Mouse (Mus musculus) kidney, embryonic 16.5 days (tissue): Measurements from ENCODE around the gene Shisa6. TPM values are rescaled to one million over a fixed set of nuclear protein-coding genes. Genes with fewer than 3 reads are reported as not detected.
A peak's percentile ranks its signal among the peaks of the same experiment; 100 is the strongest.

Source experiments
- ATAC-seq: fragments of 200-750 bp; cut with Nextera tagmentation; 2 replicates; pipeline ENCODE4 v1.8.0; 2017; ENCODE audit warnings: moderate TSS enrichment; ENCODE audit not compliant: low FRiP score, low TSS enrichment
- H3K27ac ChIP-seq: fragments of 300-500 bp; sonication (generic); 2 replicates; pipeline ENCODE4 v1.5.1; 2014; ENCODE audit warnings: low read length
- H3K27me3 ChIP-seq: fragments of 300-500 bp; sonication (generic); 2 replicates; pipeline ENCODE4 v1.6.1; 2014; ENCODE audit warnings: low read length, control low read depth, mixed read lengths; ENCODE audit not compliant: insufficient read depth
- H3K36me3 ChIP-seq: fragments of 300-500 bp; sonication (generic); 2 replicates; pipeline ENCODE4 v1.6.1; 2014; ENCODE audit warnings: low read length, control low read depth, mixed read lengths; ENCODE audit not compliant: insufficient read depth
- H3K4me1 ChIP-seq: fragments of 300-500 bp; sonication (generic); 2 replicates; pipeline ENCODE4 v1.6.1; 2014; ENCODE audit warnings: low read length, control low read depth, mixed read lengths; ENCODE audit not compliant: insufficient read depth
- H3K4me2 ChIP-seq: fragments of 300-500 bp; sonication (generic); replicated peaks from 2 replicates; pipeline ENCODE4 v1.6.1; 2014; ENCODE audit warnings: low read depth, low read length
- H3K4me3 ChIP-seq: fragments of 300-500 bp; sonication (generic); 2 replicates; pipeline ENCODE4 v1.5.1; 2014; ENCODE audit warnings: mild to moderate bottlenecking, low read length
- H3K9ac ChIP-seq: fragments of 300-500 bp; sonication (generic); replicated peaks from 2 replicates; pipeline ENCODE4 v1.6.1; 2014; ENCODE audit warnings: low read length
- H3K9me3 ChIP-seq: fragments of 300-500 bp; sonication (generic); 2 replicates; pipeline ENCODE4 v1.6.1; 2016; ENCODE audit warnings: low read length, control low read depth
- WGBS: fragments of 180-500 bp; shearing (Covaris S2); extraction: QIAGEN DNeasy Blood & Tissue Kit; methylation state at CpG from one replicate; pipeline ENCODE4 v1.1.7; 2014; 5-methylcytosine and 5-hydroxymethylcytosine counted together
- polyA plus RNA-seq: library from polyadenylated mRNA; unstranded; fragments of >200 nt; fragmentation: Nextera tagmentation; extraction: Ambion mirVana; gene quantifications from 2 replicates; pipeline ENCODE4 v1.2.1, GENCODE M21; 2015

Shisa6 gene
- polyA plus RNA-seq = 0.26 and 0.85 TPM in 2 replicates

DNA sequence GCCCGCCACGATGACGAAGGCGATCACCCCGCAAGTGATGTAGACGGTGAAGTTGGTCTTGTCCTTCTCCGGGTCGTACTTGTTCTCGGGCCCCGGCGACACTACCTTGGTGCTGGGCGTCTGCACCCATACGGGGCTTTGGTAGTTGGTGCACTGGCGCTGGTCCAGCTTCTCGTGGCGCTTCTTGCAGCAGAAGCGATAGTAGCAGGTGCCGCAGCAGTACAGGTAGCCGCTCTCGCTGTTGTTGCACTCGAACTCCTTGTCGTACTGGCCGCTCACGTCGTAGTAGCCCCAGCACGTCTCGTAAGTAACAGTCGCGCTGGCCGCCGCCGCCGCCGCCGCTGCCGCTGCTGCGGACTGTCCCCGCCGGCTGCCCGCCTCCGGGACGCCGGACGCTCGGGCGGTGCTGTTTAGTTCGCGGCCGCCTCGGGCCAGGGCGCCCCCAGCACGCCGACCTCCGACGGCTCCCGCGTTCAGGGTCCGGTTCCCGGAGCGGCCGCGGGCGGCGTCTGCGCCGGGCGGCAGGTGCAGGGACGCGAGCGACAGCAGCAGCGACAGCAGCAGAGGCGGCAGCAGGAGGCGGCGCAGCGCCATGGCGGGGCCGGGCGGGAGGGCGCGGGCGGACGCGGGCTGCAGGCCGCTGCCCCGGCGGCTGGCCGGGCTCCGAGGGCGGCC, at the start of gene Shisa6:
Gene Shisa6, minus strand, starts transcription at position 594 of the 675 bp plus-strand sequence.
- Histone ChIP-seq H3K4me1 (peaks cover 12% of the 10 kb centered on the region; the same call in 1 of the 2 replicates), H3K9me3 (no peaks in the 10 kb centered on the region), H3K4me2 (peak within 1 kb of the TSS; percentile 97), H3K4me3 (peak within 1 kb of the TSS; percentile 56), H3K9ac (0 out of 2 replicates have a peak within 1 kb of the TSS, but pooled peaks have one; percentile 41), H3K36me3 (no peaks in the 10 kb centered on the region), H3K27ac (no peak within 1 kb of the TSS), H3K27me3 (peaks cover 78% of the 10 kb centered on the region)
- 1% methylated on average over 74 of the region's 89 CpGs for WGBS
- peak; percentile 24; the same call in 1 of the 2 replicates for ATAC-seq

DNA sequence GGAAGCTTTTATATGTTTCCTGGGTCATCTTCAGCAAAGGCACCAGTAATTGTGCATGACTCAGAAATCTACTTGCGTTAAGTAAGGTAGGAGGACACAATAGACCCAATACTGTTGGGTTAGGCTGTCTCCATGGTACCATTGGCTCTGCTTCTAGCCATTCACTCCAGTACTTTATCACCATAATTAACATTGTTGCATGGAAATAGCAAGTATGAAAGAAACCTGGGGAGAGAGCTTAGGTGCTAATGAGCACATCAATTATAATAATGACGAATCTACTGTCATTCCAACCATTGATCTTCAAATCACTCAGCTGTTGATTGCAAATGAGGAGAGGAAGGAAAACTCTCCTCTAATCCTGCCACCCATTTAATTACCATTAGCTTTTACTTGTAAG, 48.1 kb upstream of the Shisa6 start:
- no peaks in the 10 kb centered on the region for H3K27me3 ChIP-seq
- H3K9ac ChIP-seq = no peak overlapping the region
- H3K36me3 ChIP-seq = no peaks in the 10 kb centered on the region
- no peaks in the 10 kb centered on the region for H3K4me1 ChIP-seq
- ATAC-seq = no peak
- no peak overlapping the region for H3K4me2 ChIP-seq
- WGBS = 20% methylated on average over 2 of the region's 2 CpGs
- H3K27ac ChIP-seq = no peak overlapping the region
- H3K4me3 ChIP-seq = no peak overlapping the region
- H3K9me3 ChIP-seq = no peaks in the 10 kb centered on the region

DNA sequence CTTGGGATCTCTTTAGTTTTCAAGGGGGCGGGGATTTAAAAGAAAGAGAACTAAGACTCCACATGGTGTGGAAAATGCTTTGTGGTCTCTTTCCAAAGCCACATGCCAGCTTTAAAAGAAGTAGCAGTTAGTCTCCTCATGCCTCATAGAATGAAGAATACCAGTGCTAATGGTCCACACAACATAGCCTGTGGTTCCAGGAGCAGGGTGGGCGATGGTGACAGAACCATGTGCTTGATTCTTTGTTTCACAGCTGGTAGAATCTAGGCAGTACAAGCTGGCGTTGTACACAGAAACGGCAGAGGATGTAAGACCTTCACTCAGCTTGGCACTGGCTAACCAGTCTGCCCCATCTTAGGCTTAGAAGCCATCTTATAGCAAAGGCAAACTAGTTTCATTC, 43.3 kb upstream of the Shisa6 start:
- H3K9me3 ChIP-seq = no peaks in the 10 kb centered on the region
- no peak overlapping the region for H3K9ac ChIP-seq
- H3K4me2 ChIP-seq = no peak overlapping the region
- H3K36me3 ChIP-seq = no peaks in the 10 kb centered on the region
- 85% methylated on average over 4 of the region's 4 CpGs for WGBS
- H3K4me1 ChIP-seq = no peaks in the 10 kb centered on the region
- H3K4me3 ChIP-seq = no peak overlapping the region
- ATAC-seq = no peak
- no peak overlapping the region for H3K27ac ChIP-seq
- peaks cover 20% of the 10 kb centered on the region for H3K27me3 ChIP-seq

DNA sequence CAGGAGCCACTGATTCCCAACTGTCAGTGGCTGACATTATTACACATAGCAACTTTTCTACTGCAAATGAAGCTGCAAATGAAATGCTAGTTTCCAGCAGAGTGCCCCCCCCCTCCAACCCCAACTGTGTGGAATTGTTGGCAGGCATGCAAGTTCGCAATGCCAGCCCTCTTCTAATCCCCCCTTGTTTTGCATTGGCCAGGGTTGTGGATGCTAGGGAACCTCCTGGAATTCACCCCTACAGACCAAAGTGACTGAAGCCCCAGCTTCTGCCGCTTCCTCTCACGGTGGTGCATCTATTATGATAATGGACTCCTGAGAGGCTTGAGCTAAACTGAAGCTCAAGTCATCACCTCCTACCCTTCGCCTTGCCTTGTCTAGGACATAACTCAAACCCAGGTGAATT, 42.6 kb upstream of the Shisa6 start:
- Histone ChIP-seq H3K36me3 (no peaks in the 10 kb centered on the region), H3K4me3 (no peak overlapping the region), H3K4me1 (no peaks in the 10 kb centered on the region), H3K27me3 (peaks cover 20% of the 10 kb centered on the region), H3K9ac (no peak overlapping the region), H3K9me3 (no peaks in the 10 kb centered on the region), H3K4me2 (no peak overlapping the region), H3K27ac (no peak overlapping the region)
- WGBS = 30% methylated on average over 4 of the region's 4 CpGs
- no peak for ATAC-seq

DNA sequence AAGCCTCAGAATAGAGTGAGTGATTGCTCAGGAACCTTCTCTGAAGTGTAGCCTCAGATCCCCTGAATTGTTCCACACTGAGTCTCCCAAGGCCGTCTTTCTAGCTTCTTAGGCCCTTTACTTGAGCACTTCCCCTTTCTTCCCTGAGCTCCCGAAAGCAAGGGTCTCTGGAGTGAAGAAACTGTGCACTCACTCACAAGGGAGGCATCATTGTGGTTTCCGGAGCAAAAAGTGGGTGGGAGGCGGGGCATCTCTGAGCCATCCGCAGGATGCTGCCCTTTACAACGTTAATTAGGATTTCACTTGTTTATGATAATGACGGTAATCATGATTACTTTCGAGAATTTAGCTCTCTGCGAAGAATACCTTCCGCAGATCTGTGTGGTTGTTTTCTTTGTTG, 41.6 kb upstream of the Shisa6 start:
- peaks cover 20% of the 10 kb centered on the region for H3K27me3 ChIP-seq
- no peak overlapping the region for H3K9ac ChIP-seq
- no peaks in the 10 kb centered on the region for H3K4me1 ChIP-seq
- ATAC-seq = no peak
- H3K4me3 ChIP-seq = no peak overlapping the region
- H3K36me3 ChIP-seq = no peaks in the 10 kb centered on the region
- 2% methylated on average over 10 of the region's 10 CpGs for WGBS
- H3K9me3 ChIP-seq = no peaks in the 10 kb centered on the region
- H3K4me2 ChIP-seq = no peak overlapping the region; the same call in 1 of the 2 replicates
- no peak overlapping the region for H3K27ac ChIP-seq

DNA sequence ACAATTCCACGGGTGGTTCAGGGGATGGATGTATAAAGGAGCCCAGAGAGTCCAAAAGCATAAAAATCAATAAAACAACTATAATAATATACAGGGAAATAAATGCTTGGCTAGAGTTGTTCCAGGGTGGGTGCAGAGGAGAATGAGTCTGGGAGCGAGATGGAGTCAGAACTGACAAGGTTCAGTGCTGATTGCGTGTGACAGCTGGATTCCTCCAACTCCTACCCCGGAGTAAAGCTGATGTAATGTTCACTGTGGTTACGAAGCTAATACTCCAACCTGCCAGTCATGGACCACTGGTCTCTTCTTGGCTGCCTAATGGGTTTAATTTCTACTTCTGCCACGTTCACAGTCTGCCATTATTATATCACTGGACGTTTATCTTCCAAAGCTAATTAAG, 36.5 kb upstream of the Shisa6 start:
- WGBS = 37% methylated on average over 7 of the region's 7 CpGs
- peaks cover 5% of the 10 kb centered on the region for H3K27me3 ChIP-seq
- H3K4me1 ChIP-seq = no peaks in the 10 kb centered on the region
- H3K36me3 ChIP-seq = no peaks in the 10 kb centered on the region
- no peaks in the 10 kb centered on the region for H3K9me3 ChIP-seq
- ATAC-seq = no peak
- H3K9ac ChIP-seq = no peak overlapping the region
- H3K27ac ChIP-seq = no peak overlapping the region
- H3K4me3 ChIP-seq = no peak overlapping the region
- H3K4me2 ChIP-seq = no peak overlapping the region

DNA sequence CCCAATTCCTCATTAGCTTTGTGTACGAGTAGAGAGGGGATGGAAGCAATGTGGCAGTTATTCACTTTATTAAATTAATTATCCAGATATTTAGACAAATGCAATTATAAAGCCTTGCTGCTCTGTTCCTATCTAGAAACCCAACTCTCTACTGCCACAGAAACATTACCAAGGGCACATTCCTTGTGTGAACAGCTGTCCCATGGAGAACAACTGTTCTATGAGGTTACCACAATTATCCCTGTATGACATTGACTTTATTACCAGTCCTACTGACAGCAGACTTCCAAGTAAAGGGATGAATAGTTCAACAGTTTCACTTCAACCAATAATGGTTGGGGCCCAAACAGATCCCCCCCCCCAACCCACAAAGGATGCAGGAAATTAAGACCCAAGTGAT, 12.1 kb upstream of the Shisa6 start:
- Histone ChIP-seq H3K4me1 (no peaks in the 10 kb centered on the region), H3K27me3 (no peaks in the 10 kb centered on the region), H3K27ac (no peak overlapping the region), H3K4me3 (no peak overlapping the region), H3K9me3 (no peaks in the 10 kb centered on the region), H3K36me3 (no peaks in the 10 kb centered on the region), H3K9ac (no peak overlapping the region), H3K4me2 (no peak overlapping the region)
- ATAC-seq = no peak
- WGBS = 63% methylated on average over 1 of the region's 1 CpGs

DNA sequence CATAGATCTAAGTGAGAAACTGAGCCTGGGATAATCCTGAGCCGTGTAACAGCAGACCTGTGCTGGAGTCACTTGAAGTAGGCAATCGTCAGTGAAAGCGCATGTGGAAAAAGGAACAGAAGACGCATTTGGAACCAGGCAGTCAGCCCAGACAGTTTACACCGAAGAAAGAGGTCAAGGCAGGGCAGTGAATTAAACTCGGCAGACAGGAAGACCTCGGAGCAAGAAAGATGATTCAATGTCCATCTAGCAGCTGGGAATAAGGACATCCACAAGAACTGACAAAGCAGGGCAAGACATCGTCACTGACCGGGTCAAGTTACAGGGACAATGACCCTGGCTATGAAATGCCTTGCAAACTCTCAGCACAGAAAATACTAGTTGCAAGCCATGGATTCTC, 10.1 kb upstream of the Shisa6 start:
- H3K9ac ChIP-seq = no peak overlapping the region
- no peaks in the 10 kb centered on the region for H3K9me3 ChIP-seq
- no peaks in the 10 kb centered on the region for H3K4me1 ChIP-seq
- H3K4me3 ChIP-seq = no peak overlapping the region
- no peak for ATAC-seq
- WGBS = 33% methylated on average over 9 of the region's 9 CpGs
- H3K27me3 ChIP-seq = no peaks in the 10 kb centered on the region
- H3K36me3 ChIP-seq = no peaks in the 10 kb centered on the region
- H3K4me2 ChIP-seq = no peak overlapping the region
- no peak overlapping the region for H3K27ac ChIP-seq

DNA sequence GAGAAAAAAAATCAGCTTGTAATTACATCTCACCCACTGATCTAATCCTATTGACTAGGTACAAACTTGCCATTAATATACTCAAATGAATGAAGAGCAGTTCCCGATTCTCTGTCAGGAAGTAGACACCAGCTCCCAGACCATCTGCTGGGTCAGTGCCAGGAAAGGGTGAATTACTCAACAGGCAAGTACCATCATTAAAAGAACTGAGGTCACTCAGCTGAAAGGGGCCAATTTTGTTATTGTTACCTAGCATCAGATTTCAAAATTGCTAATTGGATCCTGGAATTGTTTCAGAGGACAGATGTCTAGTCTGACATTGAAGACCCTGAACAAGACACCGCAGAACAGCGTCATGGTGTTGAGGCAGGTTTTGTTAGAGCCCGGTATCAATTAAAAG, 9.4 kb upstream of the Shisa6 start:
- no peak overlapping the region for H3K9ac ChIP-seq
- no peaks in the 10 kb centered on the region for H3K9me3 ChIP-seq
- H3K4me3 ChIP-seq = no peak overlapping the region
- H3K36me3 ChIP-seq = no peaks in the 10 kb centered on the region
- H3K27me3 ChIP-seq = no peaks in the 10 kb centered on the region
- 62% methylated on average over 4 of the region's 4 CpGs for WGBS
- no peak overlapping the region for H3K27ac ChIP-seq
- no peak for ATAC-seq
- H3K4me1 ChIP-seq = no peaks in the 10 kb centered on the region
- no peak overlapping the region for H3K4me2 ChIP-seq

DNA sequence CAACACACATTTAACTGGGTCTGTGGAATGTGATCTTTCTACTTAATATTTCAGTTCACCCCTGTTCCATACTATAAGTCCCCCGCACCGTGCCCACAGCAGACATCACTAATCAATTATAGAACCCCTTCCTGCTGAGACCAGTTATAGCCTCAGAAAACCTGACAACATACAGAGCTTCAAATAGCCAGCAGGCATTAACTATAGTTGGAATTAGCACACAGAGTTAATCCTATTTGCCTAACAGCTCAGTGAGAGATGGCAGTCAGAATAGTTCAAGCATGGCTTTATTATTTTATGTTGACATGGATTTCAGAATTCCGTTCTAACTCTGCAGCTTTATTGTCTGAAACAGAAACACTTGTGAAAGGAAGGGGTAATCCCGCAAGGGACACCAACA, 8.5 kb upstream of the Shisa6 start:
- H3K4me1 ChIP-seq = no peaks in the 10 kb centered on the region

More for the DNA sequence above, 8.5 kb upstream of the Shisa6 start:
- Histone ChIP-seq H3K4me3 (no peak overlapping the region), H3K27me3 (peaks cover 5% of the 10 kb centered on the region; the same call in 1 of the 2 replicates), H3K27ac (no peak overlapping the region), H3K9me3 (no peaks in the 10 kb centered on the region), H3K4me2 (no peak overlapping the region), H3K9ac (no peak overlapping the region), H3K36me3 (no peaks in the 10 kb centered on the region)
- ATAC-seq = no peak
- 84% methylated on average over 4 of the region's 4 CpGs for WGBS
